Mouse (Mus musculus): Measurements from ENCODE around the gene Neu4. TPM values are rescaled to one million over a fixed set of nuclear protein-coding genes. Genes with fewer than 3 reads are reported as not detected.
"Not testable (repeated sequence)": the region's sequence is repeated elsewhere in the genome, so short reads cannot be mapped to it uniquely, and the experiment has no call there.

The Neu4 gene
- polyA plus RNA-seq, 1 experiment, result 5.9 TPM

DNA sequence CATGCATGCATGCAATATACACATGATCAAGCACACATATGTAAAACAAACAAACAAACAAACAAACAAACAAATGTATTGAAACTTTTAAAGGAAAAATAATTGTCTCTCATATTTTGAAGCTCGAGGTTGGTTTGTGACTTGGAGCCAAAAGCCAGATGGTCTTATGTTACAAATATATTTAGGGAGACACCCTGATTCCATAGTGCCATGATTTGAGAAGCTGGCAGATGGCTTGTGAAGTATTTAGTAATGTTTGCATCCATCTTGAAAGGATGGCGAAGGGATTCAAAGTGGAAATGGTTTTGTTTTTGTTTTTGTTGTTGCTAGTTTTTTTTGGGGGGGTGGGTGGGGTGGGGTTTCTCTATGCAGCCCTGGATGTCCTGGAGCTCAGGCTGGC lies 19.2 kb upstream of the Neu4 start:
- TF ChIP-seq CTCF (IDR thresholded peaks at IDR 0.05; ENCODE audit: borderline replicate concordance, insufficient read depth, low read depth, low read length) (no peak), POLR2A (IDR thresholded peaks at IDR 0.05; ENCODE audit: borderline replicate concordance, insufficient read depth, low read length) (no peak)
- Histone ChIP-seq H3K27me3 (ENCODE audit: control insufficient read depth, insufficient read depth, low read length) (no peaks in the 10 kb centered on the region), H3K27ac (ENCODE audit: insufficient read depth, low read length) (no peak overlapping the region), H3K4me1 (ENCODE audit: control insufficient read depth, insufficient read depth, low read length) (no peaks in the 10 kb centered on the region), H3K4me3 (replicated peaks; ENCODE audit: insufficient read depth, low read depth, low read length) (no peak overlapping the region)
- no peak for DNase-seq
- 71% methylated on average over 2 of the region's 2 CpGs for WGBS

- DNase-seq; H3K27me3 ChIP-seq (ENCODE audit: control insufficient read depth, insufficient read depth, low read length); H3K27ac ChIP-seq (ENCODE audit: insufficient read depth, low read length); H3K4me3 ChIP-seq (replicated peaks; ENCODE audit: insufficient read depth, low read depth, low read length); H3K4me1 ChIP-seq (ENCODE audit: control insufficient read depth, insufficient read depth, low read length): not testable (repeated sequence)
- WGBS, result 63% methylated on average over 2 of the region's 2 CpGs
Measured at GRCm38 (mm10) chr1:94005954-94006506, 14.2 kb upstream of the Neu4 start.

- H3K27ac ChIP-seq (ENCODE audit: insufficient read depth, low read length); H3K4me3 ChIP-seq (replicated peaks; ENCODE audit: insufficient read depth, low read depth, low read length); H3K4me1 ChIP-seq (ENCODE audit: control insufficient read depth, insufficient read depth, low read length); DNase-seq; H3K27me3 ChIP-seq (ENCODE audit: control insufficient read depth, insufficient read depth, low read length): not testable (repeated sequence)
- WGBS, result 73% methylated on average over 16 of the region's 19 CpGs
Measured at GRCm38 (mm10) chr1:94008826-94009225, 11.4 kb upstream of the Neu4 start.

DNA sequence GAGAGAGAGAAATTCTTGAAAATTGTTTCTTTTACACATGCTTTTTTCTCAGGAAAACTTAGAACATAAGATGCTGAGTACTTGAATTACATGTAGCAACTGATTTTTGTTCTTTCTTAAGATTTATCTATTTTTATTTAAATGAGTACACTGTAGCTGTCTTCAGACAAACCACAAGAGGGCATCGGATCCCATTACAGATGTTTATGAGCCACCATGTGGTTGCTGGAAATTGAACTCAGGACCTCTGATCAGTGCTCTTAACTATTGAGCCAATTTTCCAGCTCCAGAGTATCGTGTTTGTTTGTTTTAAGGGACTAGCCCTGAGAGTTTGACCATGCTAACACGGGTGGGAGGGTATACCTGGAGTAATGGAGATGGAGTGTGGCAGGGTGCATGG lies 8.6 kb upstream of the Neu4 start:
- Histone ChIP-seq H3K4me1 (ENCODE audit: control insufficient read depth, insufficient read depth, low read length) (no peaks in the 10 kb centered on the region), H3K4me3 (replicated peaks; ENCODE audit: insufficient read depth, low read depth, low read length) (no peak overlapping the region), H3K27ac (ENCODE audit: insufficient read depth, low read length) (no peak overlapping the region), H3K27me3 (ENCODE audit: control insufficient read depth, insufficient read depth, low read length) (no peaks in the 10 kb centered on the region)
- DNase-seq, result no peak
- no peak for TF ChIP-seq POLR2A (IDR thresholded peaks at IDR 0.05; ENCODE audit: borderline replicate concordance, insufficient read depth, low read length)
- TF ChIP-seq CTCF (IDR thresholded peaks at IDR 0.05; ENCODE audit: borderline replicate concordance, insufficient read depth, low read depth, low read length), result no peak
- WGBS, result 72% methylated on average over 3 of the region's 3 CpGs

DNA sequence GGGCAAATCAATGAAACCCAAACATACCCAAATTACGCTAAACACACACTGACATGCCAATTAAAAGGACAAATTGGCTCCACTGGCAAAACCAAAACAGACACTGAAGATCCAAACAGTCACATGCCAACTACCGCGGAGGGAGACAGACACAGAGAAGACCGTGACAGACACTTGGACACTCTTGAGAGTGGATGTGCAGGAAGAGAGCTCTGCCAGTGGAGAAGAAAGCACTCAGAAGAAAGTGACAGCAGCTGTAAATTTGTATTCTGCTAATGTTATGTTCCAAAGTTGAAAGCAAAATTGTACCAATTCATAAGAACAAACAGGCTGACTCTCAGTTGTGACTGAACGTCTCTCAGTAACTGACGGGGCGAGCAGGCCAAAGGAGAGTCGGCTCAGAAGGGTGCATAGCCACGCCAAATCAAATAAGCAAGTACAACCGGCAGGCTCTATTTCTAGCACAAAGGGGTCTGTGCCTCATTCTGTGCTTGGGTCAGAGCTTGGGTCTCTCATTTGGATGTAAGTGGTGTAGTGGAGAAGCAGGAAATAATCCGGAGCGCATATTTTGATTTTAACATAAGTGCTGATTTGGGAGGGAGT lies 7.4 kb downstream of the Neu4 start:
- Histone ChIP-seq H3K4me1 (ENCODE audit: control insufficient read depth, insufficient read depth, low read length) (peaks cover 5% of the 10 kb centered on the region), H3K27ac (ENCODE audit: insufficient read depth, low read length) (no peak overlapping the region), H3K27me3 (ENCODE audit: control insufficient read depth, insufficient read depth, low read length) (no peaks in the 10 kb centered on the region), H3K4me3 (replicated peaks; ENCODE audit: insufficient read depth, low read depth, low read length) (no peak overlapping the region)
- TF ChIP-seq POLR2A (IDR thresholded peaks at IDR 0.05; ENCODE audit: borderline replicate concordance, insufficient read depth, low read length) (no peak), CTCF (IDR thresholded peaks at IDR 0.05; ENCODE audit: borderline replicate concordance, insufficient read depth, low read depth, low read length) (no peak)
- 61% methylated on average over 12 of the region's 12 CpGs for WGBS
- DNase-seq, result peak in 1 of 2 experiments; percentile 31

- H3K27me3 ChIP-seq (ENCODE audit: control insufficient read depth, insufficient read depth, low read length), result no peaks in the 10 kb centered on the region
- H3K4me3 ChIP-seq (replicated peaks; ENCODE audit: insufficient read depth, low read depth, low read length), result no peak overlapping the region
- no peak for DNase-seq
- peaks cover 5% of the 10 kb centered on the region for H3K4me1 ChIP-seq (ENCODE audit: control insufficient read depth, insufficient read depth, low read length)
- 87% methylated on average over 2 of the region's 2 CpGs for WGBS
- TF ChIP-seq POLR2A (IDR thresholded peaks at IDR 0.05; ENCODE audit: borderline replicate concordance, insufficient read depth, low read length), result no peak
- no peak for TF ChIP-seq CTCF (IDR thresholded peaks at IDR 0.05; ENCODE audit: borderline replicate concordance, insufficient read depth, low read depth, low read length)
- H3K27ac ChIP-seq (ENCODE audit: insufficient read depth, low read length), result no peak overlapping the region
Measured at GRCm38 (mm10) chr1:94028741-94029140, 8.5 kb downstream of the Neu4 start.

DNA sequence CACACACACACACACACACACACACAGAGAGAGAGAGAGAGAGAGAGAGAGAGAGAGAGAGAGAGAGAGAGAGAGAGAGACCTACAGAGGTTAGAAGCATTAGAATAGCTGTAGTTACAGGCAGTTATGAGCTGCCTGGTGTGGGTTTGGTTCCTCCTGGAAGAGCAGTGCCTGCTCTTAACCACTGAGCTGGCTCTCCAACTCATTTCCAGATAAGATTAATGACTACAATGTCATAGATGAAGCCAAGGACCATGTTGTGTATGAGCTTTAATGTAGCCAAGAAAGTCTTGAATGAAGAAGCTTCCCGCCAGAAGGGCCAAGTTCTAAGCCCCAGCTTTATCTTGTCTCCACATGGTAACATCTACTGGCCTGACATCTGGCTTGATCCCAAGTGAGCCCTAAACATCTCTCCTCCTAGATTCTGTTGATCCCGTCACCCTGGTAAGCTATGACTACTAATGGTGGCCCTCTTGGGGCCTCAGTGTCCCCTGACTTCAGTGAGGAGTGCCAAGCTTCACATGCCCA lies 12.9 kb downstream of the Neu4 start:
- H3K4me3 ChIP-seq (replicated peaks; ENCODE audit: insufficient read depth, low read depth, low read length), result no peak overlapping the region
- 96% methylated on average over 2 of the region's 2 CpGs for WGBS
- TF ChIP-seq CTCF (IDR thresholded peaks at IDR 0.05; ENCODE audit: borderline replicate concordance, insufficient read depth, low read depth, low read length) (no peak), POLR2A (IDR thresholded peaks at IDR 0.05; ENCODE audit: borderline replicate concordance, insufficient read depth, low read length) (no peak)
- DNase-seq, result no peak
- H3K27me3 ChIP-seq (ENCODE audit: control insufficient read depth, insufficient read depth, low read length), result no peaks in the 10 kb centered on the region
- H3K4me1 ChIP-seq (ENCODE audit: control insufficient read depth, insufficient read depth, low read length), result peaks cover 7% of the 10 kb centered on the region; the same call in 1 of the 2 replicates
- H3K27ac ChIP-seq (ENCODE audit: insufficient read depth, low read length), result no peak overlapping the region

DNA sequence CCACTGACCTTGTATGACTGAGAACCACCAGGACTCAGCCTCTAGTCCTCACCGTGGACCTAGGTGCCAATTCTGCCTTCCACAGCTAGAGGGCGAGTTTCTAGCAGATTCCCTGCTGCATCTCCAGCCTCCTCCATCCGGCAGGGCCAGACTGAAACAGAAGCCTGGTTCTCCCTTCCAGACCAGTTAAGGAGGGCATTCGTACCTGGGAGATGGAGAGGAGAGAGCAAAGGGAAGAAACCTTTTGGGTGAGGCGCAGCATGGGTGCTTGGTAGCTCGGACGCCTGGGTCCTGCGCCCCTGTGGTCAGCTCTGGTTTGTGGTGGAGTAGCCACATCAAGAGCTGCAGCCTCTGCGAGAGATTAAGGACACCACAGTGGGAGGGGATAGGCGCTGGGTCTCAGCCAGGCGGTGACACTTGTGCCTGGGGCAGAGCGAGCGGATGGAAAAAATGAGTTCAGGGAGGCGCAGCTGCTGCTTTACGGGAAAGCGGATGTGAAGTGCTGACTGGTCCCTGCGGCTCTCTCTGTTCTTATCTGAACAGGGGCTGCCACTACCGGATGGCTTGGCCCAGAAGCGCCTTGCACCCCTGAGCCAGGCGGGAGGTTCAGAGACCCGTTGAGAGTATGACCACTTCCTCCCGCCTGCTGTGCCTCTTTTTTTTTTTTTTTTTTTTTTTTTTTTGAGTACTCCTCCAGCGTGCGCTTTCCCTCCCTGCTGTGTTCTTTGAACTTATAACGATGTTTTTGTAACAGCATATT lies 14.9 kb downstream of the Neu4 start:
- Histone ChIP-seq H3K27ac (ENCODE audit: insufficient read depth, low read length) (peak overlapping the region; percentile 68), H3K4me3 (replicated peaks; ENCODE audit: insufficient read depth, low read depth, low read length) (peak overlapping the region; percentile 53), H3K4me1 (ENCODE audit: control insufficient read depth, insufficient read depth, low read length) (peaks cover 7% of the 10 kb centered on the region; the same call in 1 of the 2 replicates), H3K27me3 (ENCODE audit: control insufficient read depth, insufficient read depth, low read length) (no peaks in the 10 kb centered on the region)
- TF ChIP-seq CTCF (IDR thresholded peaks at IDR 0.05; ENCODE audit: borderline replicate concordance, insufficient read depth, low read depth, low read length), result peak; percentile 97
- TF ChIP-seq POLR2A (IDR thresholded peaks at IDR 0.05; ENCODE audit: borderline replicate concordance, insufficient read depth, low read length), result peak; percentile 49; the same call in 1 of the 2 replicates
- under 1% methylated on average over 25 of the region's 25 CpGs for WGBS
- DNase-seq, result peak; percentile 88 to 91
